Mouse (Mus musculus) liver, embryonic 14.5 days (tissue): ENCODE results near the gene Pglyrp3.

Source experiments
- CTCF ChIP-seq: IDR thresholded peaks from 2 replicates; pipeline ENCODE4 v1.5.1; 2016; ENCODE audit warnings: antibody characterized with exemption, low read depth, control low read depth
- EP300 ChIP-seq: IDR thresholded peaks from 2 replicates; pipeline ENCODE4 v1.6.1; 2016; ENCODE audit warnings: antibody characterized with exemption, low read depth

DNA sequence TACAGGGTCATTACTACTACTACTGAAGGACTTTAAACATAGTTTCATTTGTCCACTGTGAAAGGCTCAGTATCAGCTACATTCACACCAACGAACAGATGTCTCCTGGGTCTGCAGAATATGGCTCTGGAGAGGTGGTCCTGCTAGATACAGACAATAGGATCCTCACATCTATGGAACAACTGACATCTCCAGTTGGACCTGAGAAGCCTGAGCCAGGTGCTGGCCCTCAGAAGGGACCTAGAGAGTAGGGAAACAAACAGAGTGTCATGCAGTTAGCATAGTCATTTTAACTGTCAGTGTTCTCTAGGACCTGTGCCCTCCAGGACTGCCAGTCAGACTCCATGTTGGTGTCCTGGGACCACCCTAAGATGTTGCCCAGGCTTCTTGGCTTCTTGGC, at the start of gene Pglyrp3:
- no peak for TF ChIP-seq EP300
- no peak for TF ChIP-seq CTCF
